Comparison of ENCODE assay signal across 20 mouse cellular contexts in genomic region chr7:78527564-78527963, GRCm38 (mm10).
DNase-seq lines count a peak whose midpoint lies in the region; ATAC-seq and TF ChIP-seq lines count a peak whose summit lies in the region.
"Had no signal": no experiment of that assay in that cellular context is flagged by ENCODE, and none has a peak within 500 bp of the region (broad histone marks: within the 10 kb centered on the region; RNA-seq: fewer than 3 reads in every experiment).

No protein-coding gene starts in this region.

- no peaks in the 10 kb centered on the region for H3K27me3 ChIP-seq in cerebellum, adult 2 months (ENCODE audit: control insufficient read depth, insufficient read depth, low read length)
- no peaks in the 10 kb centered on the region for H3K27me3 ChIP-seq in midbrain, embryonic 12.5 days
- no peaks in the 10 kb centered on the region for H3K27me3 ChIP-seq in midbrain, embryonic 15.5 days (replicated peaks)
- H3K27me3 ChIP-seq: embryonic facial prominence, embryonic 12.5 days; forebrain, embryonic 13.5 days; forebrain, embryonic 15.5 days had no signal

- intact Hi-C loops in left cerebral cortex, postnatal 10 days (cut with DNase I), result no loop called here

- no peak for DNase-seq in cerebellum, adult 2 months
- no peak for DNase-seq in cerebellum, adult 11-12 months
- peak; percentile 61 for DNase-seq in MN1 (ENCODE audit: low spot score)
- DNase-seq in left cerebral cortex, postnatal 10 days (ENCODE audit: extremely low spot score in 1 of 2, low spot score in 2 of 2), result no peak
- DNase-seq: adrenal gland, adult 2 months; adrenal gland, postnatal 10 days; adrenal gland, postnatal 25 days; B cell, adult 2 months; cerebellum, adult 18-20 months; cerebellum, postnatal 10 days; cerebellum, postnatal 25 days; forebrain, postnatal 0 days had no signal

- TF ChIP-seq POLR2A in cerebellum, adult 2 months (IDR thresholded peaks at IDR 0.05; ENCODE audit: borderline replicate concordance, insufficient read depth, low read length), result no peak

- H3K4me1 ChIP-seq in cerebellum, adult 2 months (ENCODE audit: control insufficient read depth, insufficient read depth, low read length), result peaks cover 53% of the 10 kb centered on the region
- H3K4me1 ChIP-seq in midbrain, embryonic 12.5 days, result no peaks in the 10 kb centered on the region; the same call in none of the 2 replicates
- peaks cover 8% of the 10 kb centered on the region; the same call in 1 of the 2 replicates for H3K4me1 ChIP-seq in midbrain, embryonic 15.5 days
- H3K4me1 ChIP-seq: embryonic facial prominence, embryonic 10.5 days; embryonic facial prominence, embryonic 12.5 days had no signal

- peak; percentile 38; the same call in 1 of the 2 replicates for ATAC-seq in midbrain, embryonic 12.5 days (ENCODE audit: low FRiP score, low read depth)
- ATAC-seq in midbrain, embryonic 15.5 days (replicated peaks), result no peak
- ATAC-seq: CD4-positive, CD25-positive, alpha-beta regulatory T cell, adult 4 months; forebrain, embryonic 13.5 days; forebrain, embryonic 15.5 days; forebrain, postnatal 0 days had no signal

- H3K9ac ChIP-seq in midbrain, embryonic 12.5 days (replicated peaks), result no peak overlapping the region
- no peak overlapping the region for H3K9ac ChIP-seq in midbrain, embryonic 15.5 days
- H3K9ac ChIP-seq: embryonic facial prominence, embryonic 12.5 days; forebrain, embryonic 13.5 days; forebrain, embryonic 15.5 days; forebrain, postnatal 0 days had no signal

- WGBS in cerebellum, adult 2 months, result 49% methylated on average over 4 of the region's 4 CpGs
- 45% methylated on average over 4 of the region's 4 CpGs for WGBS in midbrain, embryonic 12.5 days
- 31% methylated on average over 4 of the region's 4 CpGs for WGBS in midbrain, embryonic 15.5 days

- H3K36me3 ChIP-seq in midbrain, embryonic 12.5 days, result no peaks in the 10 kb centered on the region
- H3K36me3 ChIP-seq in midbrain, embryonic 15.5 days (replicated peaks), result no peaks in the 10 kb centered on the region
- H3K36me3 ChIP-seq: embryonic facial prominence, embryonic 10.5 days; embryonic facial prominence, embryonic 12.5 days; forebrain, embryonic 15.5 days; G1E had no signal

- H3K9me3 ChIP-seq in midbrain, embryonic 12.5 days, result no peaks in the 10 kb centered on the region
- no peaks in the 10 kb centered on the region for H3K9me3 ChIP-seq in midbrain, embryonic 15.5 days
- H3K9me3 ChIP-seq: embryonic facial prominence, embryonic 10.5 days; embryonic facial prominence, embryonic 12.5 days; forebrain, embryonic 13.5 days; forebrain, embryonic 15.5 days had no signal

- H3K4me2 ChIP-seq in midbrain, embryonic 12.5 days (replicated peaks), result no peak overlapping the region
- no peak overlapping the region for H3K4me2 ChIP-seq in midbrain, embryonic 15.5 days
- H3K4me2 ChIP-seq: embryonic facial prominence, embryonic 12.5 days; forebrain, embryonic 13.5 days; forebrain, embryonic 15.5 days had no signal

- TF ChIP-seq CTCF in cerebellum, adult 2 months (IDR thresholded peaks at IDR 0.05; ENCODE audit: borderline replicate concordance, insufficient read depth, low read depth, low read length), result no peak

- H3K4me3 ChIP-seq in cerebellum, adult 2 months (replicated peaks; ENCODE audit: insufficient read depth, low read depth, low read length), result no peak overlapping the region
- no peak overlapping the region for H3K4me3 ChIP-seq in midbrain, embryonic 12.5 days
- H3K4me3 ChIP-seq in midbrain, embryonic 15.5 days, result no peak overlapping the region
- H3K4me3 ChIP-seq: embryonic facial prominence, embryonic 10.5 days; embryonic facial prominence, embryonic 12.5 days; forebrain, embryonic 13.5 days; forebrain, embryonic 15.5 days had no signal

- peak overlapping the region; percentile 31; the same call in 1 of the 2 replicates for H3K27ac ChIP-seq in cerebellum, adult 2 months (ENCODE audit: insufficient read depth, low read length)
- no peak overlapping the region; the same call in 1 of the 2 replicates for H3K27ac ChIP-seq in midbrain, embryonic 12.5 days (replicated peaks)
- H3K27ac ChIP-seq in midbrain, embryonic 15.5 days, result no peak overlapping the region
- H3K27ac ChIP-seq: embryonic facial prominence, embryonic 10.5 days; embryonic facial prominence, embryonic 12.5 days; forebrain, embryonic 13.5 days; forebrain, embryonic 15.5 days had no signal
